Mouse (Mus musculus) stomach, embryonic 15.5 days (tissue): ENCODE measurements around the gene Vrk2. TPM values are rescaled to one million over a fixed set of nuclear protein-coding genes. Genes with fewer than 3 reads are reported as not detected.

Source experiments
- ATAC-seq: fragments of 200-750 bp; cut with Nextera tagmentation; 2 replicates; pipeline ENCODE4 v1.8.0; 2017; ENCODE audit warnings: low read depth, moderate number of reproducible peaks, moderate TSS enrichment; ENCODE audit not compliant: insufficient read depth, low FRiP score
- H3K27ac ChIP-seq: fragments of 300-500 bp; sonication (generic); 2 replicates; pipeline ENCODE4 v1.5.1; 2015; ENCODE audit warnings: mild to moderate bottlenecking, inconsistent platforms
- H3K27me3 ChIP-seq: fragments of 300-500 bp; sonication (generic); replicated peaks from 2 replicates; pipeline ENCODE4 v1.6.1; 2015; ENCODE audit warnings: inconsistent platforms
- H3K36me3 ChIP-seq: fragments of 300-500 bp; sonication (generic); 2 replicates; pipeline ENCODE4 v1.6.1; 2015; ENCODE audit warnings: inconsistent platforms
- H3K4me1 ChIP-seq: fragments of 300-500 bp; sonication (generic); 2 replicates; pipeline ENCODE4 v1.6.1; 2015; ENCODE audit warnings: inconsistent platforms
- H3K4me2 ChIP-seq: fragments of 300-500 bp; sonication (generic); 2 replicates; pipeline ENCODE4 v1.6.1; 2015; ENCODE audit warnings: mild to moderate bottlenecking, inconsistent platforms
- H3K4me3 ChIP-seq: fragments of 300-500 bp; sonication (generic); replicated peaks from 2 replicates; pipeline ENCODE4 v1.5.1; 2015; ENCODE audit warnings: inconsistent platforms
- H3K9ac ChIP-seq: fragments of 300-500 bp; sonication (generic); 2 replicates; pipeline ENCODE4 v1.6.1; 2015; ENCODE audit warnings: inconsistent platforms
- H3K9me3 ChIP-seq: fragments of 300-500 bp; sonication (generic); 2 replicates; pipeline ENCODE4 v1.6.1; 2016; ENCODE audit warnings: inconsistent platforms
- WGBS: fragments of 180-500 bp; shearing (Covaris S2); methylation state at CpG from one replicate; pipeline ENCODE4 v1.1.7; 2015; 5-methylcytosine and 5-hydroxymethylcytosine counted together
- polyA plus RNA-seq: library from polyadenylated mRNA; unstranded; fragments of >200 nt; fragmentation: Nextera tagmentation; extraction: Ambion mirVana; gene quantifications from 2 replicates; pipeline ENCODE4 v1.2.1, GENCODE M21; 2015

Gene Vrk2
- polyA plus RNA-seq, 1 experiment from 2014 or later: 23.2 TPM

DNA sequence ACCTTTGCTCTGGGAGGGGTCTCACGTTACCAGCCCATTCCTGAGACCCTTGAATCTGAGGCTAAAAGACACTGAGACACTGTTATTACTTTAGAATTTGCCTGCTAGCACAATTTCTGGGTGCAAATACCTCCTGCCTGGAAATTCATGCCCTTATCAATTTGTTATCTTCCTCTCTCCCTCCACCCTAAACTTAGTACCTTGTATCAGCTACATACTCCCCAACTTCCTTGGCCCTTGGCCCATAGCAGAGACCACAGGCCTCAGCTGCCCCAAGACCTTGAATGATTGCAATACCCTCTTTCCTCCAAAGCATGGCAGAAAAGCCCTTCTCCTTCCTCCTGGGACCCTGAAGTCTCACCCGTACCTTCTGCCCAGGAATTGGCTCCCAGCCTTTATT is 142.6 kb downstream of the Vrk2 start:
- Histone ChIP-seq H3K4me2 (no peak overlapping the region), H3K9ac (no peak overlapping the region), H3K4me3 (no peak overlapping the region), H3K27me3 (no peaks in the 10 kb centered on the region), H3K9me3 (no peaks in the 10 kb centered on the region), H3K27ac (no peak overlapping the region), H3K4me1 (no peaks in the 10 kb centered on the region), H3K36me3 (no peaks in the 10 kb centered on the region)
- 89% methylated on average over 2 of the region's 2 CpGs for WGBS
- no peak for ATAC-seq

DNA sequence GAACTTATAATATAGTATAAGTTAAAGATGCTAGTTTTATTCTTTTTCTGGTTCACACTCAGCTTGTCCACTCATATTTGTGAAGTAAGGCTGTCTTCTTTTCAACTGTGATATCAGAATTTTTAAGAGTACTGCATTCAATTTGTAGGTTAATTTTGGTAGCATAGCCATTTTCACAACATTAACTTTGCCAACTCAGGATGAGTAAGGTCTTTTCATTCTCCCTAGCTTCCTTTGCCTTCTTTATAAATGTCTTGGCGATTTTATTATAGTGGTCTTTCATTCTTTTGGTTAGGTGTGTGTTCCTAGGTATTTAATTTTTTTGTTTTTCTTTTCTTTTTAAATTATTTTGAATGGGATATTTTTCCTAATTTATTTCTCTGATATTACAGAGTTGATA is 143.2 kb downstream of the Vrk2 start:
- Histone ChIP-seq H3K4me1 (no peaks in the 10 kb centered on the region), H3K9ac (no peak overlapping the region), H3K4me3 (no peak overlapping the region), H3K36me3 (peaks cover under 1% of the 10 kb centered on the region; the same call in 1 of the 2 replicates), H3K27me3 (no peaks in the 10 kb centered on the region), H3K27ac (no peak overlapping the region), H3K9me3 (no peaks in the 10 kb centered on the region), H3K4me2 (no peak overlapping the region)
- ATAC-seq: no peak
- WGBS: 93% methylated on average over 1 of the region's 1 CpGs

DNA sequence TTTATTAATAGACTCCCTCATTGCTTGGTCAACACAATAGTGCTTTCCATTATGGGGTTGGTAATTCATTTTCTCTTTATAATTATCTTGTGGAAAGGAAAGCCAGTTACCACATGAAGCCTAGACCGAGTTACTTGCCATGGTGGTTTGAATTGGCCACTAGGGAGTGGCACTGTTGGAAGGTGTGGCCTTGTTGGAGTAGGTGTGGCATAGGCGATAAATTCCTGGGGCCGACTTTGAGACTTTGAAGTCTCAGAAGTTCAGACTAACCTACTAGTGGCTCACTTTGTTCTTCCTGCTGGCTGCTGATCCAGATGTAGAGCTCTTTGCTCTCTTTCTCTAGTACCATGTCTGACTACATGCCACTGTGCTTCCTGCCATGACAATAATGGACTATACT is 144.0 kb downstream of the Vrk2 start:
- H3K4me2 ChIP-seq: no peak overlapping the region
- no peak for ATAC-seq
- H3K4me1 ChIP-seq: no peaks in the 10 kb centered on the region
- no peaks in the 10 kb centered on the region for H3K27me3 ChIP-seq
- H3K9ac ChIP-seq: no peak overlapping the region
- no peaks in the 10 kb centered on the region for H3K9me3 ChIP-seq
- 85% methylated on average over 3 of the region's 3 CpGs for WGBS
- H3K4me3 ChIP-seq: no peak overlapping the region
- peaks cover 2% of the 10 kb centered on the region; the same call in 1 of the 2 replicates for H3K36me3 ChIP-seq
- H3K27ac ChIP-seq: no peak overlapping the region

DNA sequence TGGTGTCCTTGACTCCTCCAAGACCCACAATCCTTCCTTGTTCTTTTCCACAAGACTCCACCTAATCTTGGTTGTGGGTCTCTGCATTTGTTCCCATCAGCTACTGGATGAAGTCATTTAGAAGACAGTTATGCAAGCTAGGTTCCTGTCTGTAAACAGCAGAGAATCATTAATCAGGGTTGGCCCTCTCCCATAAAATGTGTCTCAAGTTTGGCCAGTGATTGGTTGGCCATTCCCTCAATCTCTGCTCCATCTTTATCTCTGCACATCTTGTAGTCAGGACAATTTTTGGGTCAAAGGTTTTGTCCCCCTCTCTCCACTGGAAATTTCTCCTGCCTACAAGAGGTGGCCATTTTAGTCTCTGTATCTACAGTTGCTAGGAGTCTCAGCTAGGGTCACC is 149.4 kb downstream of the Vrk2 start:
- no peak for ATAC-seq

DNA sequence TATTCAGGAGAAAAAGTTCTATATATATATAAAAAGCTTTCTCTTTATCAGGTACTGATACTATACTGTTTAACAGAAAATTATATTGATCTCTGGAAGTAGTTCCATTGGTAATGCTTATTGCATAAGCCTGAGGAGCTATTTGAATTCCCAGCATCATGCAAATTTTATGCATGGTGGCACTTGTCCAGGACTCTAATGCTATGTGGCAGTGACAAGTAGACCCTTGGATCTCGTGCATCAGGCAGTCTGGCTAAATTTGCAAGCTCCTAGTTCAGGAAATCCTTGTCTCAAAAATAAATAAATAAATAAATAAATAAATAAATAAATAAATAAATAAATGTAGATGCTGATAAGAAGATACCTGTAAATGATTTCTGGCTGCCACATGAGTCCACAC is 152.7 kb downstream of the Vrk2 start:
- no peak for ATAC-seq
- Histone ChIP-seq H3K27ac (no peak overlapping the region), H3K4me2 (no peak overlapping the region), H3K9me3 (no peaks in the 10 kb centered on the region), H3K27me3 (no peaks in the 10 kb centered on the region), H3K4me3 (no peak overlapping the region), H3K4me1 (no peaks in the 10 kb centered on the region), H3K9ac (no peak overlapping the region), H3K36me3 (peaks cover 2% of the 10 kb centered on the region; the same call in 1 of the 2 replicates)
- WGBS: 81% methylated on average over 1 of the region's 1 CpGs

More for the DNA sequence above, 149.4 kb downstream of the Vrk2 start:
- Histone ChIP-seq H3K36me3 (peaks cover 2% of the 10 kb centered on the region; the same call in 1 of the 2 replicates), H3K27ac (no peak overlapping the region), H3K9me3 (no peaks in the 10 kb centered on the region), H3K4me1 (no peaks in the 10 kb centered on the region), H3K4me3 (no peak overlapping the region), H3K27me3 (no peaks in the 10 kb centered on the region), H3K9ac (no peak overlapping the region), H3K4me2 (no peak overlapping the region)

- no peak overlapping the region for H3K9ac ChIP-seq
- 83% methylated on average over 13 of the region's 13 CpGs for WGBS
- no peak overlapping the region for H3K4me2 ChIP-seq
- no peak overlapping the region for H3K4me3 ChIP-seq
- H3K27ac ChIP-seq: no peak overlapping the region
- no peak for ATAC-seq
- H3K27me3 ChIP-seq: no peaks in the 10 kb centered on the region
- no peaks in the 10 kb centered on the region for H3K4me1 ChIP-seq
- H3K36me3 ChIP-seq: no peaks in the 10 kb centered on the region
- no peaks in the 10 kb centered on the region for H3K9me3 ChIP-seq
These were observed 156.0 kb downstream of the Vrk2 start for GRCm38 (mm10) chr11:26437818-26438217.

DNA sequence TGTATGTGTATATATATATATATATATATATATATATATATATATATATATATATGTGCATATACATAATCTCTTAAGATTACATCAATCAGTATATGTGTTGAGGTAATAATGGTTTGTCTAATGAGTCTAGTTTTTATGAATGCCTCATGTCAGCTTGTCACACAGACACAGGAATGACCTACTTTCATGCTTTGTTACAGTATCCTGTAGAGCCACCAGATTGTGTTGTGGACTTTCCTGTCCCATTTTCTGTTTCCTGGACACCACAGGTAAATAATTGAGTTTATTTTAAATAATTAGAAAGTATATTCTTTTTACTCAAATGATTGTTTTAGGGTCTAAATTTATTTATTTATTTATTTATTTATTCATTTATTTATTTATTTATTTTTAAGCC is 159.6 kb downstream of the Vrk2 start:
- H3K27me3 ChIP-seq: no peaks in the 10 kb centered on the region
- no peak for ATAC-seq
- no peaks in the 10 kb centered on the region for H3K9me3 ChIP-seq
- no peaks in the 10 kb centered on the region for H3K36me3 ChIP-seq
- H3K4me1 ChIP-seq: no peaks in the 10 kb centered on the region
- no peak overlapping the region for H3K9ac ChIP-seq
- H3K4me2 ChIP-seq: no peak overlapping the region
- H3K4me3 ChIP-seq: no peak overlapping the region
- H3K27ac ChIP-seq: no peak overlapping the region

DNA sequence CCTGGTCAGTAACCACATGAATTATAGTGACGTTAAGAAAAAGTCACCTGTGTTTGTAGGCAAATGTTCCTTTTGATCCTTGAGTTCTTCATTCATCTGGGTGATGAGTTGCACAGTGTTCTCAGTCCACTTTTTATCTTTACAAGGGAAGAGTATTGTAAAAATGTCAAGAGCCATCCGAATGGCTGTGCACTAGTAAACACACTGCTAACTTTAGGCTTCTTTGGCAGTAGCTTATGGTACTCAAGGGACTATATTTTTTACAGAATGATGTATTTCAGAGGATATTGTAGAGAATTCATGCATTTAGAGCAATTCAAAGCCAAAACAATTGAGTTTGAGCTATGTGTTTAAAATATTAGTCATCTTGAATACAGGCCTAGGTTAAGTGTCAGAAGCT is 172.3 kb downstream of the Vrk2 start:
- H3K27ac ChIP-seq: no peak overlapping the region
- no peaks in the 10 kb centered on the region for H3K36me3 ChIP-seq
- H3K4me2 ChIP-seq: no peak overlapping the region
- no peaks in the 10 kb centered on the region for H3K27me3 ChIP-seq
- no peaks in the 10 kb centered on the region for H3K4me1 ChIP-seq
- 48% methylated on average over 2 of the region's 2 CpGs for WGBS
- no peak overlapping the region for H3K4me3 ChIP-seq
- no peaks in the 10 kb centered on the region for H3K9me3 ChIP-seq
- H3K9ac ChIP-seq: no peak overlapping the region
- no peak for ATAC-seq

Other genes starting within 250 kb of the Vrk2 start
- 30.0 and 31.9 TPM in 2 replicates for gene Fancl, start 207.9 kb downstream of the Vrk2 start, polyA plus RNA-seq
- not detected in 2 replicates for gene Gm6899, start 758 bp downstream of the Vrk2 start, polyA plus RNA-seq